Comparison of ENCODE assay signal across 30 mouse cellular contexts in the genomic region with DNA sequence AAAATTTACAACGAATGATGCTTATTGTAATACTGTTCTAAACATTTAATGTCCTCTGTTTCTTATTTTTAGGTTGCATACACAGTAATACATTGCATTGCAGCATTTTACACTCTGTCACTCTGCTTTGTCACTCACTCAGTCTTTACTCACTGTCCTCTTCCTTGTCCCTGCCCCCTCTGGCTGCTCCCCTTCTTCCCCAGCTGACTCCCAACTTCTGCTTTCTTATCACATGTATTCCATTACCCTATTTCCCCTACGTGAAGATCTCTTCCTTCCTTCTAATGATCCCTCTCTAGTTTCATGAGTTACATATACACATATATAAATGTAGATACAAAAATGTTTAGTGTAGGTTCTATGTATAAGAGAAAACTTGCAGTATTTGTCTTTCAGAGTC. TPM values are rescaled to one million over a fixed set of nuclear protein-coding genes. Genes with fewer than 3 reads are reported as not detected.
DNase-seq lines count a peak whose midpoint lies in the region; ATAC-seq and TF ChIP-seq lines count a peak whose summit lies in the region.
"Had no signal": no experiment of that assay in that cellular context is flagged by ENCODE, and none has a peak within 500 bp of the region (broad histone marks: within the 10 kb centered on the region; RNA-seq: fewer than 3 reads in every experiment).

No protein-coding gene starts in this region.

- H3K4me2 ChIP-seq in intestine, embryonic 15.5 days (replicated peaks) = no peak overlapping the region
- H3K4me2 ChIP-seq in hindbrain, postnatal 0 days (ENCODE audit: low read depth, low read length) = no peak overlapping the region
- H3K4me2 ChIP-seq: embryonic facial prominence, embryonic 12.5 days; forebrain, embryonic 15.5 days; heart, embryonic 13.5 days; hindbrain, embryonic 15.5 days; limb, embryonic 12.5 days; liver, embryonic 12.5 days; midbrain, embryonic 12.5 days; neural tube, embryonic 13.5 days had no signal

- no peak overlapping the region for H3K9ac ChIP-seq in intestine, embryonic 15.5 days
- H3K9ac ChIP-seq in hindbrain, postnatal 0 days (replicated peaks; ENCODE audit: low read length) = no peak overlapping the region
- H3K9ac ChIP-seq: embryonic facial prominence, embryonic 12.5 days; forebrain, embryonic 15.5 days; hindbrain, embryonic 15.5 days; limb, embryonic 12.5 days; liver, embryonic 12.5 days; liver, postnatal 0 days; midbrain, embryonic 12.5 days; neural tube, embryonic 13.5 days had no signal

- H3K36me3 ChIP-seq in macrophage (ENCODE audit: inconsistent target) = peaks cover 45% of the 10 kb centered on the region
- peaks cover 40% of the 10 kb centered on the region for H3K36me3 ChIP-seq in intestine, embryonic 15.5 days
- peaks cover 40% of the 10 kb centered on the region for H3K36me3 ChIP-seq in hindbrain, postnatal 0 days (ENCODE audit: insufficient read depth, low read length)

- WGBS in macrophage (ENCODE audit: missing documents) = 15% methylated on average over 2 of the region's 2 CpGs
- WGBS in intestine, embryonic 15.5 days = 81% methylated on average over 2 of the region's 2 CpGs
- 89% methylated on average over 2 of the region's 2 CpGs for WGBS in hindbrain, postnatal 0 days

- peak overlapping the region; percentile 95 for H3K27ac ChIP-seq in macrophage
- H3K27ac ChIP-seq in intestine, embryonic 15.5 days = no peak overlapping the region
- H3K27ac ChIP-seq in hindbrain, postnatal 0 days = no peak overlapping the region
- H3K27ac ChIP-seq: embryonic facial prominence, embryonic 12.5 days; forebrain, embryonic 10.5 days; forebrain, embryonic 15.5 days; heart, adult 2 months; hindbrain, embryonic 10.5 days; hindbrain, embryonic 15.5 days; kidney, postnatal 0 days; left cerebral cortex, adult 2 months; limb, embryonic 12.5 days; midbrain, embryonic 12.5 days; neural tube, embryonic 13.5 days had no signal

- no peaks in the 10 kb centered on the region for H3K9me3 ChIP-seq in intestine, embryonic 15.5 days
- H3K9me3 ChIP-seq in hindbrain, postnatal 0 days (ENCODE audit: low read length) = no peaks in the 10 kb centered on the region
- H3K9me3 ChIP-seq: embryonic facial prominence, embryonic 12.5 days; forebrain, embryonic 10.5 days; forebrain, embryonic 15.5 days; heart, embryonic 13.5 days; hindbrain, embryonic 10.5 days; hindbrain, embryonic 15.5 days; limb, embryonic 12.5 days; liver, embryonic 12.5 days; midbrain, embryonic 12.5 days; neural tube, embryonic 13.5 days had no signal

- DNase-seq in lung, postnatal 36 days = peak; percentile 20
- no peak for DNase-seq in lung, adult 18-20 months
- DNase-seq in MEL-GATA-1-ER (ENCODE audit: extremely low read depth, low read depth) = peak; percentile 78
- no peak for DNase-seq in hindbrain, postnatal 0 days (ENCODE audit: low spot score)
- DNase-seq: adrenal gland, postnatal 25 days; cerebellum, adult 18-20 months; cerebellum, postnatal 10 days; gastrocnemius, postnatal 25 days; kidney, adult 8-10 months; liver, postnatal 0 days; retina, postnatal 1 day; right cerebral cortex, postnatal 25 days; spleen, adult 18-20 months had no signal

- no peaks in the 10 kb centered on the region for H3K27me3 ChIP-seq in intestine, embryonic 15.5 days (replicated peaks)
- no peaks in the 10 kb centered on the region for H3K27me3 ChIP-seq in hindbrain, postnatal 0 days (ENCODE audit: insufficient read depth, low read length)
- H3K27me3 ChIP-seq: embryonic facial prominence, embryonic 12.5 days; forebrain, embryonic 15.5 days; heart, embryonic 13.5 days; hindbrain, embryonic 15.5 days; limb, embryonic 12.5 days; liver, embryonic 12.5 days; midbrain, embryonic 12.5 days; neural tube, embryonic 13.5 days had no signal

- TF ChIP-seq CTCF in hindbrain, postnatal 0 days (IDR thresholded peaks at IDR 0.05; ENCODE audit: low read depth) = no peak

- H3K4me3 ChIP-seq in macrophage (ENCODE audit: inconsistent target) = no peak overlapping the region
- H3K4me3 ChIP-seq in intestine, embryonic 15.5 days (replicated peaks) = no peak overlapping the region
- H3K4me3 ChIP-seq in hindbrain, postnatal 0 days (ENCODE audit: low read length) = no peak overlapping the region
- H3K4me3 ChIP-seq: embryonic facial prominence, embryonic 12.5 days; forebrain, embryonic 10.5 days; forebrain, embryonic 15.5 days; heart, adult 2 months; heart, embryonic 13.5 days; hindbrain, embryonic 10.5 days; hindbrain, embryonic 15.5 days; left cerebral cortex, adult 2 months; limb, embryonic 12.5 days; liver, embryonic 12.5 days; midbrain, embryonic 12.5 days; neural tube, embryonic 13.5 days had no signal

- ATAC-seq in neutrophil, adult 5-6 weeks (ENCODE audit: extremely low read depth, insufficient number of reproducible peaks, low FRiP score, poor library complexity, severe bottlenecking) = 0 out of 2 replicates have a peak, but pooled peaks have one; percentile 13
- no peak for ATAC-seq in intestine, embryonic 15.5 days
- ATAC-seq in erythroid progenitor cell, adult 5-6 weeks (replicated peaks; ENCODE audit: low FRiP score, poor library complexity, severe bottlenecking) = no peak
- ATAC-seq in hindbrain, postnatal 0 days = no peak
- ATAC-seq: forebrain, embryonic 15.5 days; liver, embryonic 12.5 days had no signal

- H3K4me1 ChIP-seq in intestine, embryonic 15.5 days (replicated peaks) = no peaks in the 10 kb centered on the region
- no peaks in the 10 kb centered on the region for H3K4me1 ChIP-seq in hindbrain, postnatal 0 days (ENCODE audit: insufficient read depth, low read length)
- H3K4me1 ChIP-seq: embryonic facial prominence, embryonic 12.5 days; forebrain, embryonic 15.5 days; hindbrain, embryonic 15.5 days; limb, embryonic 12.5 days; midbrain, embryonic 12.5 days; neural tube, embryonic 13.5 days had no signal

- no peaks in the 10 kb centered on the region for H3K79me2 ChIP-seq in macrophage (ENCODE audit: inconsistent target)

RNA-seq across cellular contexts. Expression of a gene that starts 26.1 kb away (rescaled TPM):
- 1 to 10 TPM; 2.0 to 8.6 (median 4.8) TPM for total RNA-seq in macrophage (2018; cell fraction: chromatin; rRNA removed)
- 1 to 10 TPM; 3.9 to 7.4 (median 5.7) TPM for total RNA-seq in macrophage (2018; cell fraction: cytosol; rRNA removed)
- total RNA-seq in macrophage (2018; cell fraction: nucleus; rRNA removed) = 10 to 100 TPM in 5 of 26 experiments, 1 to 10 TPM in 21; 3.1 to 13.7 (median 7.6) TPM
- 3.4 to 5.4 TPM (median 4.4 TPM) in 3 replicates for polyA plus RNA-seq in macrophage (2018)
- total RNA-seq in neutrophil, adult 5-6 weeks (2017) = 7.7 and 8.5 TPM in 2 replicates
- 10.3 and 11.4 TPM in 2 replicates for polyA plus RNA-seq in intestine, embryonic 15.5 days (2015; fragmentation: Nextera tagmentation; extraction: Ambion mirVana)
- total RNA-seq in erythroid progenitor cell, adult 5-6 weeks (2015; ENCODE audit: low replicate concordance) = 9.6 TPM in 1 of 2 replicates, not detected in the other
- total RNA-seq in erythroid progenitor cell, adult 5-6 weeks (2017; ENCODE audit: low replicate concordance) = 0.77 TPM in 1 of 2 replicates, not detected in the other
- 30.1 and 33.0 TPM in 2 replicates for total RNA-seq in hindbrain, postnatal 0 days (2014; rRNA removed)
- polyA plus RNA-seq in hindbrain, postnatal 0 days (2015; fragmentation: Nextera tagmentation; extraction: Ambion mirVana) = 39.9 and 42.4 TPM in 2 replicates

RNA-seq across cellular contexts. Expression of a gene that starts 38.0 kb away (rescaled TPM):
- total RNA-seq in macrophage (2018; cell fraction: chromatin; rRNA removed) = 100 to 1,000 TPM; 206 to 532 (median 312) TPM
- total RNA-seq in macrophage (2018; cell fraction: cytosol; rRNA removed) = 100 to 1,000 TPM; 104 to 167 (median 140) TPM
- 100 to 1,000 TPM; 197 to 420 (median 240) TPM for total RNA-seq in macrophage (2018; cell fraction: nucleus; rRNA removed)
- 93.5 to 244 TPM (median 125 TPM) in 3 replicates for polyA plus RNA-seq in macrophage (2018)
- total RNA-seq in neutrophil, adult 5-6 weeks (2017) = 44.8 and 59.6 TPM in 2 replicates
- 82.5 and 84.9 TPM in 2 replicates for polyA plus RNA-seq in intestine, embryonic 15.5 days (2015; fragmentation: Nextera tagmentation; extraction: Ambion mirVana)
- total RNA-seq in erythroid progenitor cell, adult 5-6 weeks (2015; ENCODE audit: low replicate concordance) = 18.0 and 21.4 TPM in 2 replicates
- total RNA-seq in erythroid progenitor cell, adult 5-6 weeks (2017; ENCODE audit: low replicate concordance) = 16.9 and 30.3 TPM in 2 replicates
- total RNA-seq in hindbrain, postnatal 0 days (2014; rRNA removed) = 61.4 and 70.4 TPM in 2 replicates
- polyA plus RNA-seq in hindbrain, postnatal 0 days (2015; fragmentation: Nextera tagmentation; extraction: Ambion mirVana) = 73.0 and 80.0 TPM in 2 replicates

RNA-seq across cellular contexts. Expression of a gene that starts 42.1 kb away (rescaled TPM):
- total RNA-seq in macrophage (2018; cell fraction: chromatin; rRNA removed) = 100 to 1,000 TPM in 9 of 26 experiments, 10 to 100 TPM in 17; 29.9 to 167 (median 78.6) TPM
- 100 to 1,000 TPM in 5 of 26 experiments, 10 to 100 TPM in 21; 40.4 to 182 (median 83.3) TPM for total RNA-seq in macrophage (2018; cell fraction: cytosol; rRNA removed)
- 100 to 1,000 TPM in 17 of 26 experiments, 10 to 100 TPM in 9; 53.5 to 249 (median 123) TPM for total RNA-seq in macrophage (2018; cell fraction: nucleus; rRNA removed)
- polyA plus RNA-seq in macrophage (2018) = 26.7 to 29.5 TPM (median 28.6 TPM) in 3 replicates
- 7.0 and 8.0 TPM in 2 replicates for total RNA-seq in neutrophil, adult 5-6 weeks (2017)
- polyA plus RNA-seq in intestine, embryonic 15.5 days (2015; fragmentation: Nextera tagmentation; extraction: Ambion mirVana) = 46.8 and 48.0 TPM in 2 replicates
- 60.9 and 85.5 TPM in 2 replicates for total RNA-seq in erythroid progenitor cell, adult 5-6 weeks (2015; ENCODE audit: low replicate concordance)
- total RNA-seq in erythroid progenitor cell, adult 5-6 weeks (2017; ENCODE audit: low replicate concordance) = 20.6 and 25.8 TPM in 2 replicates
- total RNA-seq in hindbrain, postnatal 0 days (2014; rRNA removed) = 5.0 and 6.4 TPM in 2 replicates
- 2.3 and 2.4 TPM in 2 replicates for polyA plus RNA-seq in hindbrain, postnatal 0 days (2015; fragmentation: Nextera tagmentation; extraction: Ambion mirVana)

RNA-seq across cellular contexts. Expression of a gene that starts 42.2 kb away (rescaled TPM):
- total RNA-seq in macrophage (2018; cell fraction: chromatin; rRNA removed) = 100 to 1,000 TPM in 10 of 26 experiments, 10 to 100 TPM in 16; 60.8 to 135 (median 92.8) TPM
- total RNA-seq in macrophage (2018; cell fraction: cytosol; rRNA removed) = 10 to 100 TPM; 13.1 to 32.3 (median 19.1) TPM
- 100 to 1,000 TPM in 1 of 26 experiments, 10 to 100 TPM in 25; 46.0 to 110 (median 70.7) TPM for total RNA-seq in macrophage (2018; cell fraction: nucleus; rRNA removed)
- 10.7 to 19.5 TPM (median 16.7 TPM) in 3 replicates for polyA plus RNA-seq in macrophage (2018)
- total RNA-seq in neutrophil, adult 5-6 weeks (2017) = 19.2 and 20.0 TPM in 2 replicates
- 11.7 and 12.1 TPM in 2 replicates for polyA plus RNA-seq in intestine, embryonic 15.5 days (2015; fragmentation: Nextera tagmentation; extraction: Ambion mirVana)
- 15.5 and 19.8 TPM in 2 replicates for total RNA-seq in erythroid progenitor cell, adult 5-6 weeks (2015; ENCODE audit: low replicate concordance)
- total RNA-seq in erythroid progenitor cell, adult 5-6 weeks (2017; ENCODE audit: low replicate concordance) = 25.9 and 30.4 TPM in 2 replicates
- total RNA-seq in hindbrain, postnatal 0 days (2014; rRNA removed) = 20.7 and 23.6 TPM in 2 replicates
- 4.3 and 4.8 TPM in 2 replicates for polyA plus RNA-seq in hindbrain, postnatal 0 days (2015; fragmentation: Nextera tagmentation; extraction: Ambion mirVana)

Comparison
In these comparisons a context has a peak if more than half of its experiments do, and no peak if none do; other contexts are left out.
1. DNase-seq: peak in lung, postnatal 36 days (single experiment) and MEL-GATA-1-ER (single experiment); none in lung, adult 18-20 months (0 of 2) and hindbrain, postnatal 0 days (single experiment).